Mouse (Mus musculus) neutrophil, adult 5-6 weeks (primary cell): Measurements from ENCODE around the gene Dph3. TPM values are rescaled to one million over a fixed set of nuclear protein-coding genes. Genes with fewer than 3 reads are reported as not detected.
"Not testable (repeated sequence)": the region's sequence is repeated elsewhere in the genome, so short reads cannot be mapped to it uniquely, and the experiment has no call there.

Experiments
- ATAC-seq: fragments of 151-379, 151-347 bp; 2 replicates; pipeline ENCODE4 v1.8.0; 2017; ENCODE audit warnings: mild to moderate bottlenecking, moderate TSS enrichment; ENCODE audit not compliant: insufficient number of reproducible peaks, poor library complexity, low FRiP score, severe bottlenecking; ENCODE audit errors: extremely low read depth
- total RNA-seq: library from RNA; stranded (forward); fragments of 200-1000 nt; gene quantifications from 2 replicates; pipeline ENCODE4 v1.2.3, GENCODE M21; 2017

The Dph3 gene
- total RNA-seq, result 51.0 and 54.5 TPM in 2 replicates

DNA sequence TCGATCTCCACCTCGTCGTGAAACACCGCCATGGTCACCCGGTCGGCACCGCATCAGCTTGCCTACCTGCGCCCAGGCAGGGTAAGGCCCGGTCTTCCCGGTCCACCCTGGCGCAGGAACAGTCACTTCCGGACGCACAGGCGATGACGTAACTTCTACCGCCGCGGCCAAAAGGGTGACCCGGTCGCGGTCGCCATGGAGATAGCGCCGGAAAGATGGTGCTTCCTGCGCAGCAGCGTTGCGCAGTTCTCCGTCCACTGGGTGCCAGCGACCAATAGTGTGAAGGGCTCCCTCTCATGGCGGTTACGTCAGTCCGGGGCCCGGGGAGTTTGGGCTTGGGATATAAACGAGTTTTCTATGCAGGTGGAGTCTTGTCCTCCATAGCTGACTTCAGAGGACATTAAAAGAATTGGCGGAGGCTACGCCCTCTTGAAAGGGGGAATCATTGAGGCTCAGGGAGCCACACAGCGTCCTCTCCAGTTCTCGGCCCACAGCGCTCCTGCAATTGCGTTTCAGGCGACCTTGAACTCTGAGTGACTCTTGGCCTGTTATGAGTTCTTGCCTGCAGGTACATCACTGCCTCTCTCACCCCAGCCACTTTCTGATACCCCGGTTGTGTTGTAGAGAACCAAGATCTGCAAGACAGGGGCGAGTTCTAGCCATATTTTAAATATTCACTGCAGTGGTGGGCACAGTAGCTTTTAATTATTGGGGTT lies at the start of gene Dph3:
Gene Dph3, minus strand, starts transcription at position 244 of the 716 bp plus-strand sequence.
- peak; percentile 94 for ATAC-seq

DNA sequence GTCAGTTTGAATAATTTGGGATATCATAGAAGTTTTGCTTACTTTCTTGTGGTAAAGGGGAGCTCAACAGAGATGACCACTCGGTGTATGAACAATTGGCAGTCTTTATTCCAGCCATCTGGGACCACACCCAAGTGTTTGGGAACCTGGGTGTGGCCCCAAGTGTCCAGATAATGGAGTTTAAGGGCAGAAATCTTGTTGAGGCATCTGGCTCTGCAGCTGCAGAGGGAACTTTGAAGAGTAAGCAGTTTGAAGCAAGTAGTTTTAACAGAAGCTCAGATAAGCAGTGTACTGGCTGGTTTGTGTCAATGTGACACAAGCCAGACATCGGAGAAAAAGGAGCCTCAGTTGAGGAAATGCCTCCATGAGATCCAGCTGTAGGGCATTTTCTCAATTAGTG lies 48.8 kb upstream of the Dph3 start:
- no peak for ATAC-seq

GRCm38 (mm10) chr14:32131836-32132235 lies 46.3 kb upstream of the Dph3 start:
- no peak for ATAC-seq

DNA sequence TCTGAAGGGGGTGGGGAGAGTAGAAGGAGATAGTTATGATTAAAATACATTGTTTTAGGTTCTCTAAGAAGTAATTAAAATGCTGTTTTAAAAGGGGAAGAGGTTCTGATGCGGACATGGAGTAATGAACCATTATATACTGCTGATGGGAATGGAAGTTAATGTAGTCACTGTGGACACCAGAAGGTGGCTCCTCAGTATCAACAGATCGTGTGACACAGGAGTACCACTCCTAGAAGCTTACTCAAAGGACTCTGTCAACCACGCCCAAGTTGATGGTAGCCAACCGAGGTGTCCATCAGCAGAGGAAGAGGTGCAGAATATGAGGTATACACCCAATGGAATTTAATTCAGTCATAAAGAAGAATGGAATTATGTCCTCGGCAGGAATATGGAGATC lies 42.9 kb upstream of the Dph3 start:
- no peak for ATAC-seq

- not testable (repeated sequence) for ATAC-seq
Observed at GRCm38 (mm10) chr14:32125256-32125655, 39.7 kb upstream of the Dph3 start.

DNA sequence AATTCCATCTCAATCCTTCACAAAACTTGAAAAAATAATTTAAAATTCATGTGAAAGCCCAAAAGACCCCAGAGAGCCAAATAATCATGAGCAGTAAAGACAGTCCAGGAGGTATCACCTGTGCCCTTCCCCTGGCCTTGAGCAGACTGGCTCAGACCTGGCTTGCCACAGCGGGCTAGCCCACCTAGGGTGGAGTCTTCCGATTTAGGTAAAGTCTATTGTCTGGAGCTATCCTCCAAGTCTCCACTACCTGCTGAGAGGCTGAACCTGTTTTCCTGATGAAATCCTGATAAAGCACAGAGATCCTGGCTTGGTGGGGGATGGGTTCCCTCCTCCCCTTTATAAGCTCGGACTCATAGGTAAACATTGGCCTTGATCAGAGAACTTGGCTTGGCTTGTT lies 38.7 kb upstream of the Dph3 start:
- ATAC-seq, result no peak

DNA sequence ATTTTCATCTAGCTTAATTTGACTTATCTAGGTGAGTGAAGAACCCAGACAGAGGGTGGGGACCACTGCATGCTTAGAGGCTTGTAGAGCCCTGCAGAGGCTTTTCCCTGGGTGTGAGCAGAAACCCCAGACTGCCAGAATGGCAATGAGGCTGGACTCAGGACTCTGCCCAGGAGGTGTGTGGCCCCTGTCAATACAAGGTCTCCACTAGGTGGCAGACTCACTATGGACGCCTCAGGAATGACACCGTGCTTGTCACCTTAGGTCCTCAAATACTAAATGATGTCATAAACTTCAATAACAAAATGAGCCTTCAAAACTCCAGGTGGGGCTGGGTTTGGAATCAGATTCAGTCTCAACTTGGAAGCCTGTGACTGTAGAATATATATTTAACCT lies 36.4 kb upstream of the Dph3 start:
- ATAC-seq, result peak; percentile 67

DNA sequence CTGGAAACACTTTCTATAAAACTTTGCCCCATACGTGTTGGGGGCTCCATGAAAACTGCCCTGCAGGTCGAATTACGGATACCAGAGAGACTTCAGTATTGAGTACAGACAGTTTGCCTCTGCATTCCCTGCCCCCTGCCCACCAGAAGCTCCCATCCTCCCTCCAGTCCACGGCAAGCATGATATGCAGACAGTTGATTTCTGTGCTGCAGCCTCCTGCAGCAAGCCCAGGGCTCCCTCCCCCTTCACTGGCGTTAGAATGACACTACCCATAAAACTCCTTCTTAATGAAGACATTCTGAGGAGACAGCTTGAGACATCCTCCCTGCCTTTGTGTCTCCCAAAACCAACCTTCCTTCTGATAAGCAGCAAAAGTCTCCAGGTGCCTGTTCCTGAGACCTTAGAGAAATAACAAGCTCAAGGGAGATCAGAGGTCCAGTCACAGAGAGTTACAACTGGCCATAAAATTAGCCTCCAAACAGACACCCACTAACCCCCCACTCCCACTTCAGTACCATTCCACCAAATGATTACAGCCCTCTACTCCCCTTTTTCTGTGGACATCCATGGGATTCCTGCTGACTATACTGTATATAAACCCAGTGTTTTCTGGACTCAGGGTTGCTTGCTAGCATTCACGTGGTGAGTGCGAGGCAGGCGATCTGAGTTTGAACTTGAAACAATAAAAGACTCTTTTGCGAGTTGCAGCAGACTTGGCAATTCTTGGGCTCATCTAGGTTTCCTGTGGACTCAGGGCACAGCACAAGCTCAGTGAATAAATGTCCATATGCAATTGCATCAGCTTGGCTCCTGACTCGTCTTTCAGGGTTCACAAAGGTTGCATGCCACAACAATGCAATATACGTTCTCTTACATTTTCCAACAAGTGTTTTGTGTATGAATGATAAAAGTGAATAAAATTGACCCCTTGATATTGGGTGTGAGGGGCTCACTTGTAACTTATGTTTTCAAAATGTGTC lies 35.7 kb upstream of the Dph3 start:
- no peak for ATAC-seq

- not testable (repeated sequence) for ATAC-seq
Observed at GRCm38 (mm10) chr14:32112124-32112523, 26.6 kb upstream of the Dph3 start.

- no peak for ATAC-seq
Observed at GRCm38 (mm10) chr14:32106911-32107310, 21.4 kb upstream of the Dph3 start.

- no peak for ATAC-seq
Observed at GRCm38 (mm10) chr14:32105663-32106062, 20.1 kb upstream of the Dph3 start.

DNA sequence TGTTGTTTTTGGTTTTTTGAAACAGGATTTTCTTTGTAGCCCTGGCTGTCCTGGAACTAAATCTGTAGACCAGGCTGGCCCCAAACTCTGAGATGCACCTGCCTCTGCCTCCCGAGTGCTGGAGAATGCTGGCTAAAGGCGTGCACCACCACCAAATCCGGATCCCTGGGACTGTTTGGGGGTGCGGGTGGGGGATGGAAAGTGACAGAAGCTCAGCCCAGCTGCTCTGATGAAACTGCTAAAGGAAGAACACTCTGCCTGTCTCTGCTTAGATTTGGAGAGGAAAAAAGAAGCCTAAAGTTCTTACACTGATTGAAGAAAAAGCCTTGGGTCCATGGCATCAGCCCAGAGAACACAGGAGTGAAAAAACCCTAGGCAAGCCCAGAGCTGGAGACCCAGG lies 18.0 kb upstream of the Dph3 start:
- ATAC-seq, result no peak

DNA sequence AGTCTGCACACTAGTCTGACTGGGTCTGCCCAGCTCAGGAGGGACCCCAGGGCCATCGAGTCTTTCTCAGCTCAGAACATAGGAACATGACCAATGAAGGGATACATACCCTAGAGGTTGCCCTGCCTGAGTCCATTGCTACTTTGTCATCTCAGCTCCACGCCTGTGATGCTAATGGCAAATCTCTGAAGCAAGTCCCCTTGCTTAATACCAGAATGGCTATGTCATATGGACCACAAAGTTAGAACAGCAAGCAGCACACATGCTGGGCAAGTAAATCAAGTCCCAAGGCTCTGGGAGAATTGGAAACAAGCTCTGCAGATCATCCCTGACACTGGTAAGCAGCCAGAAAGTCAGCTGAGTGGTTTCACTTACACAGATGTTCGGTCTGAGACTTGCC lies 13.4 kb upstream of the Dph3 start:
- ATAC-seq, result no peak

- no peak for ATAC-seq
Observed at GRCm38 (mm10) chr14:32097691-32098090, 12.2 kb upstream of the Dph3 start.

DNA sequence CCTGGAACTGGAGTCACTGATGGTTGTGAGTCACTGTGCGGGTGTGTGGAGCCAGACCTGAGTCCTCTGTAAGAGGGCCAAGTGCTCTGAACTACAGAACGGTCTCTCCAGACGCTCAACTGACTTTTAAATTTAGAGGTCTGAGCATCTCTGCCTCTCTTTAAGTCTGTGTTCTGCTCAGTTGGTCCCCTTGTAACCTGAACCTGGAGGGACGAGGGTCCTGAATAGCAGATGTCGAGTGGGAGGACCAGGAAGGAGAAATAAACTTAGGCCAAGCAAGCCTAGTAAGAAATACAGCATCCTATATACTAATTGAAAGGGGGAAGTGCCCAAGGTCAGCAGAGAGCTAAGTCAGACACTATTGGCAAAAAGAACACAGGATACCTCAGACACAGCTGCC lies 11.2 kb upstream of the Dph3 start:
- ATAC-seq, result no peak

DNA sequence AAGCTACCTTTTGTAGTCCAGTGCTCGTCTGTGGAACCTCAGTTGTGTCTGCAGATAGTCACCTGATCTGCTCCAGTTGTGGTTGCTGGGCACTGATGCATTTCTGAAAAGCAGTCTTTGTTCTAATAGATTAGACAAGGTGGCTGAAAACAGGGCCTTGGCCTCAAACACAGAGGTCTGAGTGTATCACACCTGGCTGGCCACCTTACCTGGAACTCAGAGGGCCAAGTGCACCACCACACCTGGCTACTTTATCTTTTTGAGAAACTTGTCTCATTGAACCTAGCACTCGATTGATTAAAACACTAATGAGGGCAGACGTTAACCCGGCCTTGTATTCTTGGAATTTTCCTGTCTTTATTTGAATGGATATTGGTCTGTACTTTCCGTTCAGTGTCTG lies 10.1 kb upstream of the Dph3 start:
- ATAC-seq, result no peak

DNA sequence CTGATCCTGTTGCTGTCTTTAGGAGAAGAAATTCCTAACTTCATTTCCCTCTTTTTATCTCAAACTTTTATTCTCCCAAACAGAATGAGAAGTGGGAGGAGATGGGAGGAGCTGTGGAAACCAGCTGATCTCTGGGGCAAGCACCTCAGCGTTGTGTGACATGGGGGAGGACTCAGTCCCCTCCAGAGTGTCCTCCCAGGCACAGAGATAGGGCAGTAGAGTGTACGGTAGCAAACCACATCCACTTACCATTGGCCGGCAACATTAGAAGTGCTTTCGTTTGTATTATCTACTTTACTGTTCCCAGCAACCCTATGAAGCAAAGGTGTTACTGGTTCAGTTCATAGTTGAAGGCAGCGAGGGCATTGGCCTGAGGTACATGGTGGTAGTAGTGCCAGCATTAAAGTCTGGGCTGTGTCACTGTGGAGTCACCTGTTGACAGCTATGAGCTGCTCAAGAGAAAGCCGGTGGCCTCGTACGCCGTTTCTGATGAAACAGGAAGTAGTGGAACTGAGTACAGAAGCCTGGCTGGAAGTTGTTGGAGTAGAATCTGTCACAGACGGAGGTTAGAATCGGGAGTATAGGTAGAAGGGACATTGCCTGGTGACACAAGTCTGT lies 8.1 kb upstream of the Dph3 start:
- peak; percentile 61 for ATAC-seq

DNA sequence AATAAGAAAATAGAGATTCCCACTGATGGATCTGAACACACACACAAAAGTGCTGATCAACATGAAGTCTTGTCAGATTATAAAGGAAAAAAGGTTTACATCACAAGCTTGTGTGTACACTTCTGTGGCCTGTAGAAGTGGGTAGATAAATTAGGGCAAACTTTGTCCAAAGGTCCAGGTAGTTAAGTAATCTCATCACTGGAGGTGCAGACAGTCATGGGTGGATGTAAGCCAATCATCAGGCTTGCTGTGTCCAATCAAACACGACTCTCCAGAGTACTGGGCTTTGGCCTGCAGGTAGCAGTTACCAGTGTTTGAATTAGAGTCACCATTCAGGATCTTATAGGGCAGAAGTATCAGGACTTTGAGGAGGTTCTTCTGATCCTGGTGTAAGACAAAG lies 7.5 kb upstream of the Dph3 start:
- ATAC-seq, result no peak

- no peak for ATAC-seq
Observed at GRCm38 (mm10) chr14:32091704-32092103, 6.2 kb upstream of the Dph3 start.

DNA sequence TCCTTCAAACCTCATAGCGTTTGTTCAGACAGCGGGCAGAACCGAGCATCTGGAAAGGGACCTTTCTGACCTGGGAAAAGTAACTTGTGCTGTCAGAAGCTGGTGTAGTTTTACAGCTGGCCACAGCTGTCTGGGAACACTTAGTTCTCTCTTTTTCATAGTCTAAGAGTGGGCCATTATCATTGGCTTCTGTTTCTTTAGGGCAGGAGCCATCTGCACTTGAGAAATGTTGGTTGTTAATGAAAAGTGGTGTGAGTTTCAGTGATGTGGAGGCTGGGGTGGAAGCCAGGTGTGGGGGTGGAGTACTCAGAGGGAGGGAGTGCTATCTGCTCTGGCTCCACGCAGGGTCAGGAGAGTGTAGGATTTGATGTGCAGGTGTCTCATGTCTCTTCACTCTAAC lies 5.6 kb upstream of the Dph3 start:
- ATAC-seq, result no peak
